Mouse (Mus musculus) liver, embryonic 14.5 days (tissue): ENCODE results near the gene Ccdc146. TPM values are rescaled to one million over a fixed set of nuclear protein-coding genes. Genes with fewer than 3 reads are reported as not detected.

ENCODE experiments used
- ATAC-seq: fragments of 200-750 bp; cut with Nextera tagmentation; 2 replicates; pipeline ENCODE4 v1.8.0; 2017; ENCODE audit warnings: moderate number of reproducible peaks, mild to moderate bottlenecking, moderate library complexity; ENCODE audit not compliant: insufficient read depth
- DNase-seq, 3 experiments: peaks; one replicate each; pipeline ENCODE4 v3.0.0-alpha.2; 2012 to 2013; ENCODE audit warnings: low read depth in 3 of 3, low spot score in 3 of 3
- H3K27ac ChIP-seq: fragments of 300-500 bp; sonication (generic); 2 replicates; pipeline ENCODE4 v1.5.1; 2014; ENCODE audit warnings: moderate library complexity, mild to moderate bottlenecking, control low read depth, inconsistent platforms
- H3K27me3 ChIP-seq: fragments of 300-500 bp; sonication (generic); 2 replicates; pipeline ENCODE4 v1.6.1; 2014; ENCODE audit warnings: mild to moderate bottlenecking, low read length, moderate library complexity; ENCODE audit not compliant: control insufficient read depth, insufficient read depth
- H3K36me3 ChIP-seq: fragments of 300-500 bp; sonication (generic); replicated peaks from 2 replicates; pipeline ENCODE4 v1.6.1; 2014; ENCODE audit warnings: low read depth; ENCODE audit not compliant: control insufficient read depth, insufficient read depth
- H3K4me1 ChIP-seq, 2 experiments: fragments of 200-500 bp in 1 of 2; fragments of 300-500 bp in 1 of 2; sonication (generic) in 1 of 2; replicated peaks; 2 replicates each; pipeline ENCODE4 v1.6.1; 2012 to 2014; ENCODE audit warnings: antibody characterized with exemption in 1 of 2, inconsistent platforms in 1 of 2, low read length in 1 of 2; ENCODE audit not compliant: control insufficient read depth in 2 of 2, insufficient read depth in 2 of 2
- H3K4me2 ChIP-seq: fragments of 300-500 bp; sonication (generic); 2 replicates; pipeline ENCODE4 v1.6.1; 2014; ENCODE audit warnings: low read depth, mild to moderate bottlenecking, control low read depth, moderate library complexity
- H3K4me3 ChIP-seq, 2 experiments: fragments of 200-500 bp in 1 of 2; fragments of 300-500 bp in 1 of 2; sonication (generic) in 1 of 2; 2 replicates each; pipeline ENCODE4 v1.5.1; 2012 to 2014; ENCODE audit warnings: low read depth in 2 of 2, low read length in 2 of 2, mild to moderate bottlenecking in 2 of 2, control low read depth in 1 of 2, inconsistent platforms in 1 of 2, moderate library complexity in 1 of 2; ENCODE audit not compliant: insufficient read depth in 1 of 2
- H3K9ac ChIP-seq: fragments of 300-500 bp; sonication (generic); replicated peaks from 2 replicates; pipeline ENCODE4 v1.6.1; 2014; ENCODE audit warnings: mild to moderate bottlenecking, control low read depth, moderate library complexity
- H3K9me3 ChIP-seq: fragments of 300-500 bp; sonication (generic); 2 replicates; pipeline ENCODE4 v1.6.1; 2016; ENCODE audit warnings: low read length, mixed read lengths; ENCODE audit not compliant: control insufficient read depth
- CTCF ChIP-seq: IDR thresholded peaks from 2 replicates; pipeline ENCODE4 v1.5.1; 2016; ENCODE audit warnings: antibody characterized with exemption, low read depth, control low read depth
- EP300 ChIP-seq: IDR thresholded peaks from 2 replicates; pipeline ENCODE4 v1.6.1; 2016; ENCODE audit warnings: antibody characterized with exemption, low read depth
- WGBS: fragments of 180-500 bp; shearing (Covaris S2); extraction: QIAGEN DNeasy Blood & Tissue Kit; methylation state at CpG from one replicate; pipeline ENCODE4 v1.1.7; 2014; ENCODE audit not compliant: insufficient replicate concordance; 5-methylcytosine and 5-hydroxymethylcytosine counted together
- polyA plus RNA-seq, 2 experiments: library from polyadenylated mRNA; depleted of rRNA in 1 of 2; stranded (reverse) in 1 of 2; unstranded in 1 of 2; fragments of >200 nt; fragmentation: Nextera tagmentation in 1 of 2; extraction: Ambion mirVana in 1 of 2; gene quantifications; 2 replicates each; pipeline versions ENCODE4 v1.2.1 to v1.2.3; 2012 to 2014

Gene Ccdc146
- polyA plus RNA-seq, 2 experiments, result 0.04 TPM; not detected in 1

GRCm38 (mm10) chr5:21372493-21373179, 51.8 kb downstream of the Ccdc146 start, which contains the start of gene Fgl2:
Gene Fgl2 (plus strand): TSS chr5:21372642.
- no peaks in the 10 kb centered on the region; the same call in 1 of the 2 replicates for H3K27me3 ChIP-seq
- H3K9me3 ChIP-seq, result no peaks in the 10 kb centered on the region
- TF ChIP-seq CTCF, result no peak
- no peak for TF ChIP-seq EP300
- DNase-seq (no peak), ATAC-seq (peak; percentile 51; the same call in 1 of the 2 replicates)
- H3K9ac ChIP-seq, result no peak within 1 kb of the TSS
- no peaks in the 10 kb centered on the region for H3K4me1 ChIP-seq
- peak within 1 kb of the TSS; percentile 5 to 40 for H3K4me3 ChIP-seq
- H3K4me2 ChIP-seq, result peak within 1 kb of the TSS; percentile 61
- no peaks in the 10 kb centered on the region for H3K36me3 ChIP-seq
- 4% methylated on average over 31 of the region's 31 CpGs for WGBS
- H3K27ac ChIP-seq, result no peak within 1 kb of the TSS

GRCm38 (mm10) chr5:21371920-21372319, 52.6 kb downstream of the Ccdc146 start:
- no peak for ATAC-seq
- 38% methylated on average over 5 of the region's 5 CpGs for WGBS
- TF ChIP-seq CTCF, result no peak
- no peak for TF ChIP-seq EP300

GRCm38 (mm10) chr5:21370218-21370947, 54.1 kb downstream of the Ccdc146 start:
- Histone ChIP-seq H3K9ac (no peak overlapping the region), H3K36me3 (no peaks in the 10 kb centered on the region), H3K4me3 (no peak overlapping the region), H3K27me3 (no peaks in the 10 kb centered on the region; the same call in 1 of the 2 replicates), H3K4me1 (no peaks in the 10 kb centered on the region), H3K4me2 (no peak overlapping the region), H3K27ac (no peak overlapping the region), H3K9me3 (no peaks in the 10 kb centered on the region)
- TF ChIP-seq CTCF, result no peak
- no peak for TF ChIP-seq EP300
- DNase-seq, result no peak
- no peak for ATAC-seq
- WGBS, result 56% methylated on average over 5 of the region's 5 CpGs

More at GRCm38 (mm10) chr5:21371920-21372319, 52.6 kb downstream of the Ccdc146 start:
- H3K27me3 ChIP-seq, result no peaks in the 10 kb centered on the region; the same call in 1 of the 2 replicates
- H3K9ac ChIP-seq, result no peak overlapping the region
- peak overlapping the region; percentile 61 for H3K4me2 ChIP-seq
- no peak for DNase-seq
- H3K27ac ChIP-seq, result no peak overlapping the region
- no peaks in the 10 kb centered on the region for H3K36me3 ChIP-seq
- H3K4me1 ChIP-seq, result no peaks in the 10 kb centered on the region
- no peaks in the 10 kb centered on the region for H3K9me3 ChIP-seq
- no peak overlapping the region for H3K4me3 ChIP-seq

GRCm38 (mm10) chr5:21367514-21367913, 57.0 kb downstream of the Ccdc146 start:
- Histone ChIP-seq H3K9me3 (no peaks in the 10 kb centered on the region), H3K4me1 (no peaks in the 10 kb centered on the region), H3K27ac (no peak overlapping the region), H3K4me3 (no peak overlapping the region), H3K36me3 (no peaks in the 10 kb centered on the region), H3K27me3 (no peaks in the 10 kb centered on the region; the same call in 1 of the 2 replicates), H3K9ac (no peak overlapping the region), H3K4me2 (no peak overlapping the region)
- WGBS, result 20% methylated on average over 2 of the region's 2 CpGs
- TF ChIP-seq CTCF (no peak), EP300 (no peak)
- DNase-seq (no peak), ATAC-seq (no peak)

- TF ChIP-seq CTCF (no peak), EP300 (no peak)
- no peaks in the 10 kb centered on the region for H3K4me1 ChIP-seq
- no peaks in the 10 kb centered on the region for H3K9me3 ChIP-seq
- DNase-seq, result no peak
- no peak overlapping the region for H3K9ac ChIP-seq
- no peak overlapping the region for H3K4me3 ChIP-seq
- H3K36me3 ChIP-seq, result no peaks in the 10 kb centered on the region
- no peak for ATAC-seq
- H3K4me2 ChIP-seq, result no peak overlapping the region
- no peak overlapping the region for H3K27ac ChIP-seq
- 42% methylated on average over 4 of the region's 4 CpGs for WGBS
- H3K27me3 ChIP-seq, result no peaks in the 10 kb centered on the region
Observed at GRCm38 (mm10) chr5:21366338-21367053, 58.0 kb downstream of the Ccdc146 start.
